Mouse (Mus musculus) ES-E14 (cell line): ENCODE measurements around the gene Zbtb6. TPM values are rescaled to one million over a fixed set of nuclear protein-coding genes. Genes with fewer than 3 reads are reported as not detected.

ENCODE experiments used
- DNase-seq: peaks from one replicate; pipeline ENCODE4 v3.0.0-alpha.2; 2013; ENCODE audit warnings: low read depth, low spot score
- H3K27ac ChIP-seq: 2 replicates; pipeline ENCODE4 v1.5.1; 2012; ENCODE audit warnings: low read depth, mild to moderate bottlenecking, low read length, moderate library complexity, mixed read lengths; ENCODE audit not compliant: poor library complexity, insufficient read depth, severe bottlenecking
- H3K36me3 ChIP-seq: 2 replicates; pipeline ENCODE4 v1.6.1; 2012; ENCODE audit warnings: mild to moderate bottlenecking, low read length, moderate library complexity, mixed read lengths; ENCODE audit not compliant: control insufficient read depth, poor library complexity, insufficient read depth, severe bottlenecking
- H3K4me1 ChIP-seq, 2 experiments: fragments of 150-350 bp in 1 of 2; sonication (generic) in 1 of 2; 2 replicates each; pipeline ENCODE4 v1.6.1; 2012; ENCODE audit warnings: low read length in 2 of 2, mild to moderate bottlenecking in 1 of 2, mixed read lengths in 1 of 2; ENCODE audit not compliant: control insufficient read depth in 2 of 2, insufficient read depth in 2 of 2, poor library complexity in 1 of 2
- H3K4me3 ChIP-seq, 2 experiments: fragments of 150-350 bp in 1 of 2; sonication (generic) in 1 of 2; 2 replicates each; pipeline ENCODE4 v1.5.1; 2012; ENCODE audit warnings: low read length in 2 of 2, low read depth in 1 of 2, mild to moderate bottlenecking in 1 of 2, mixed read lengths in 1 of 2; ENCODE audit not compliant: insufficient read depth in 1 of 2, poor library complexity in 1 of 2, severe bottlenecking in 1 of 2
- H3K9ac ChIP-seq: 2 replicates; pipeline ENCODE4 v1.6.1; 2012; ENCODE audit warnings: low read depth, mild to moderate bottlenecking, low read length, mixed read lengths; ENCODE audit not compliant: poor library complexity, insufficient read depth, severe bottlenecking
- H3K9me3 ChIP-seq: fragments of 150-350 bp; sonication (generic); 2 replicates; pipeline ENCODE4 v1.6.1; 2012; ENCODE audit warnings: low read depth, mild to moderate bottlenecking, low read length; ENCODE audit not compliant: control insufficient read depth, insufficient read depth
- CHD2 ChIP-seq: IDR thresholded peaks from 2 replicates; pipeline ENCODE4 v1.6.1; 2014; ENCODE audit warnings: mild to moderate bottlenecking, low read depth, low read length, inconsistent platforms
- HCFC1 ChIP-seq: IDR thresholded peaks from 2 replicates; pipeline ENCODE4 v1.6.1; 2012; ENCODE audit warnings: low read length, inconsistent platforms, borderline replicate concordance; ENCODE audit not compliant: insufficient read depth
- MAFK ChIP-seq: IDR thresholded peaks from 2 replicates; pipeline ENCODE4 v1.6.1; 2014; ENCODE audit warnings: mild to moderate bottlenecking, low read depth, low read length, inconsistent platforms; ENCODE audit not compliant: insufficient read depth
- ZC3H11A ChIP-seq: IDR thresholded peaks from 2 replicates; pipeline ENCODE4 v1.6.1; 2012; ENCODE audit warnings: low read depth, mild to moderate bottlenecking, inconsistent platforms, low read length, borderline replicate concordance
- ZNF384 ChIP-seq: IDR thresholded peaks from 2 replicates; pipeline ENCODE4 v1.6.1; 2012; ENCODE audit warnings: low read depth, low read length, inconsistent platforms
- in situ Hi-C, 2 experiments: fragments of 600-800 bp; cut with MboI; formaldehyde crosslinking; loops; one replicate each; pipeline ENCODE4 v1.15.1; 2025; ENCODE audit warnings: low sequenced_read_pairs in 2 of 2, inconsistent platforms in 1 of 2; ENCODE audit not compliant: unreplicated experiment in 2 of 2
- total RNA-seq: library from RNA; depleted of rRNA; stranded (reverse); fragments of 300-350 nt; gene quantifications from 2 replicates; pipeline ENCODE4 v1.2.3, GENCODE M21; 2012

The Zbtb6 gene
- total RNA-seq, 1 experiment: 10.8 TPM

- H3K9me3 ChIP-seq: no peaks in the 10 kb centered on the region
- H3K4me3 ChIP-seq: no peak overlapping the region
- in situ Hi-C loops: no loop called here
- no peaks in the 10 kb centered on the region; the same call in 1 of the 2 replicates for H3K36me3 ChIP-seq
- H3K4me1 ChIP-seq: peaks cover 0 to 3% of the 10 kb centered on the region in 2 experiments; a peak in 1 of 4 replicates
- TF ChIP-seq ZC3H11A: no peak
- no peak for TF ChIP-seq HCFC1
- TF ChIP-seq ZNF384: no peak
- TF ChIP-seq MAFK: no peak
- no peak for TF ChIP-seq CHD2
- no peak overlapping the region for H3K9ac ChIP-seq
- no peak for DNase-seq
- no peak overlapping the region for H3K27ac ChIP-seq
Observed at GRCm38 (mm10) chr2:37423671-37424070, 19.3 kb downstream of the Zbtb6 start.

GRCm38 (mm10) chr2:37422306-37423304 is 20.4 kb downstream of the Zbtb6 start, which contains the start of gene Rc3h2:
Rc3h2 (minus strand) TSS chr2:37422903.
- peak within 1 kb of the TSS; percentile 87 for H3K27ac ChIP-seq
- peak within 1 kb of the TSS; percentile 100 for H3K9ac ChIP-seq
- no peaks in the 10 kb centered on the region for H3K9me3 ChIP-seq
- peak within 1 kb of the TSS; percentile 99 for H3K4me3 ChIP-seq
- peaks cover 0 to 4% of the 10 kb centered on the region in 2 experiments; a peak in 1 of 4 replicates for H3K4me1 ChIP-seq
- TF ChIP-seq ZNF384 (no peak), CHD2 (peak; percentile 98), ZC3H11A (no peak), HCFC1 (peak; percentile 69; the same call in 1 of the 2 replicates), MAFK (no peak)
- in situ Hi-C loops: no loop called here
- H3K36me3 ChIP-seq: no peaks in the 10 kb centered on the region
- DNase-seq: peak; percentile 97

GRCm38 (mm10) chr2:37421903-37422302 is 21.1 kb downstream of the Zbtb6 start:
- H3K4me1 ChIP-seq: peaks cover 0 to 4% of the 10 kb centered on the region in 2 experiments; a peak in 1 of 4 replicates
- H3K9me3 ChIP-seq: no peaks in the 10 kb centered on the region
- H3K9ac ChIP-seq: peak overlapping the region; percentile 100
- TF ChIP-seq ZC3H11A (no peak), HCFC1 (no peak), MAFK (no peak), ZNF384 (no peak), CHD2 (no peak)
- H3K4me3 ChIP-seq: peak overlapping the region; percentile 99
- no peaks in the 10 kb centered on the region for H3K36me3 ChIP-seq
- in situ Hi-C loops: no loop called here
- H3K27ac ChIP-seq: no peak overlapping the region
- DNase-seq: no peak

- peaks cover 3% of the 10 kb centered on the region; the same call in 1 of the 2 replicates for H3K36me3 ChIP-seq
- no peak for DNase-seq
Observed at GRCm38 (mm10) chr2:37395539-37395938, 47.4 kb downstream of the Zbtb6 start.

More at GRCm38 (mm10) chr2:37395539-37395938, 47.4 kb downstream of the Zbtb6 start:
- in situ Hi-C loops: no loop called here
- Histone ChIP-seq H3K9ac (no peak overlapping the region), H3K4me3 (no peak overlapping the region), H3K9me3 (no peaks in the 10 kb centered on the region), H3K4me1 (peaks cover 0 to 2% of the 10 kb centered on the region in 2 experiments; a peak in 1 of 4 replicates), H3K27ac (no peak overlapping the region)
- TF ChIP-seq ZNF384: no peak
- TF ChIP-seq CHD2: no peak
- no peak for TF ChIP-seq MAFK
- TF ChIP-seq ZC3H11A: no peak
- TF ChIP-seq HCFC1: no peak
